Mouse (Mus musculus): ENCODE results near the gene Fam170b.

Fam170b gene

DNA sequence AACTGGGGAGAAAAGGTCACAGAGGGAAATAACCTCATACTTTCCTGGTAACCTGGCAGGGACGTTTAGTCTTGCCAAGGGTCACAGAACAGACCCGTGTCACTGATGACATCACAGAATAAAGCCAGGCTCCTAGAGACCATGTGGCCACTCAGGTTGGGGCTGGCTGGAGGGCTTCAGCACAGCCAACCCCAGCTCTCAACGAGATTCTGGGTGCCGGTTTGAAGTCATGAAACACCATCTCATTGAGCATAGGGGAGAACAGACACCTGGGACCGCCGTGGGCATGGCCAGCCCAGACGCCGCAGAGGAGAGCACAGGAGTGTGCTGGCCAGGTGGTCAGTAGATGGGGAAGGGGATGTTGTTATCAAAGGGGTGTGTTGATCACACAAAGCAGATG is at the start of gene Fam170b:
Fam170b (plus strand) TSS at position 116 of the 400 bp plus-strand sequence.
- no peak for DNase-seq (ENCODE audit: low spot score)

DNA sequence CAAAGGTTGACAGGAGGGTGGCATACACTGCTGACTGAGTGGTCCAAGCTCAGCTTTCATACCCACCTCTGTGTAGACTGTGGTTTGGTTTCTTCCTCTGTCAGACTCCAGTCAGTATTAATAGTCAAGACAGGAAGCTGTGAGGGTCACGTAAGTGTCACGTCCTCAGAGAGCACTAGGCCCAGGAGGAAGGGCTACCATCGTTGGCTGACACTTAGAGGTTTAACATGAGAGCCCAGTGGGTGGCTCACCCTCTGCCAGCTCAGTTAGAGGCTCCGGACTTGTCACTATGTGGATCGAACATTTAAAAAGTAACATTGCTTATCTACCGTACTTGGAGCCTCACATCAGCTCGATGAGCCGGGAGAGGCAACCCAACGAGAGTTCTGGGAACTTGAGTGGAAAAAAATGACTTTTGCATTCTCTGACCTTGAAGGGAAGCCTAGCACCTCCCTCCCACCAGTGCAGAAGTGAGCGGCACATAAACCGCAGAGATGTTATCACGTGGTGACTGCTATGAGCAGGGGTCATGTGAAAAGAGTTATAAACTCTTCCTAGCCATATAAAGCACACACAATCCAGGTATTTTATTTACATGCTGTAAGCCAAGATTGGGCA is 49.5 kb upstream of the Fam170b start:
- no peak for DNase-seq (ENCODE audit: low spot score)

DNA sequence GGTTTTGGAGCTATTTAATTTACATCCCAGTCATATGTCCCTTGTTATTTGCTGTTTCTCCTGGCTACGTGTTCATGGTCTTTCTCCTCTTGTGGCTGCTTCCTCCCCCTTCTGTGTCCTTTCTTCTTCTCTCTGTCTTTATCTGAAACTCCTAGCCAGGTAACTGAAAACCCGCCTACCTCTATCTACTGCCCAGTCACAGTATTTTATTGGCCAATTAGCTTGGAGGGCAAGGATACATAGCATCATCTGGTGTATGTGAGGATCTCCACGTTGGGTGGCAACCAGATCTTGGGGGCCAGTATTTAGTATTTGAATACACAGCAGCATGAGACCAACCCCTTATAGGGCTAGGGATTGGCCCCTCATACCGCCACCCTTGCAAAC is 49.0 kb upstream of the Fam170b start:
- no peak for DNase-seq (ENCODE audit: low spot score)

DNA sequence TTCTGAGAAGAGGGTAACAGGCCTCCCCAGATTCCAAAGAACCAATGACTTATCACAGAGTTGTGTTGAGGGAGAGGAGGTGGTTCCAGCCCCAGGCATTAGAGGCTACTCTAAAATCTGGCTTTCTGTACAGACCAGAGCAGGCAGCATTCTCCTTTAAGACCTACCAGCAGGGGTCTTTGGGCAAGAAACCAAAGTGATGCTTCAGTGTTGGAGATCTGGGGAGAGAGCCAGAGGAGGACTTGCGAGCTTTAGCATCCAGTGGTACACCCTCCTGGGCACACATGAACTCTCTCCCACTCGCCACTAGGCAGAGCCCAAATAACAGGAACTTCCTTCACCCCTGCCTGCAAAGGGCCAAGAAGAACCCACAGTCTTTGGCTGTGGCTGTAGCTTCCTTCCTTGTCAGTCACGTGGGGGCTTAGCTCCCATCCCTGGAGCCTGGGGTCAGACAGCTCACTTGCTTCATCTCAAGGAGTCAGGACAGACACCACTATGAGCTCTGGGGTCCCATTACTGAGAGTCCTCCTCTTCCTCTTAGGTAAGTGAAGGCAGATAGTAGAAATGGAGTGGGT is 48.1 kb upstream of the Fam170b start, which contains the start of gene Tmem273:
Tmem273 (plus strand) TSS at position 408 of the 575 bp plus-strand sequence.
- DNase-seq (ENCODE audit: low spot score) = no peak

DNA sequence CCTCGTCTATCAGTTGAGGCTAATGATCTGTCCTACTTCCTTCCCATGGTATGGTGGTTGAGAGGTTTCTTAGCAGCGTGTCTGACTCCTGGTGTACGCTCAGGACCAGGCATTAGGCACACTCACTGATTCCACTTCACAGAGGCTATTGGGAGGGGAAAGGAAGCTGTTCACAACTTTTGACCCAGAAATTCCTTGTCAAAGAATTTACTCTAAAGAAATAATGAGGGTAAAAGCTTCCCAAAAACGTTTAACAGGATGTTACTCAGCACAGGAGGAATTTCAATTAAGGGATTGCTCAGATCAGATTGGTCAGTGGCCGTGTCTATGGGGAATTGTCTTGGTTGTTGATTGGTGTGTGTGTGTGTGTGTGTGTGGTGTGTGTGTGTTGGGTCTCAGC is 46.1 kb upstream of the Fam170b start:
- DNase-seq (ENCODE audit: low spot score) = no peak

DNA sequence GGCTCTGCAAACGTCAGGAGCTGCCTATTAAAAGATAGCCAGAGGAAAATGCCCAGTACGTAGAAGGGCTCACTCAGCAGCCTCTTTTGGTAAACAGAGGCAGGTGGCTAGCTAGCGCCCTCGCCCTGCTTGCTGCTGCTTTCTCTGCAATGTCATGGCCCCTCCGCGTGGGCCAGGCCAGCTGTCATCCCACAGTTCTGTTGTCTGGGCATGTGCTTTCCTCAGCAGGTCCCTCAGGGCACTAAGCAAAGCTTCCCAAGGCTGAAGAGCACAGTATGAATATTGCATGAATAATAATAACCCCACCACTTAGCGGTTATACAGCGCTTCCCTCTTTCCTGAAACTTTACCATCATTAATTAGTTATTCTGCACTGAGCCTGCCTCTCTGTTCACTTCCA is 37.4 kb upstream of the Fam170b start:
- DNase-seq (ENCODE audit: low spot score) = no peak

DNA sequence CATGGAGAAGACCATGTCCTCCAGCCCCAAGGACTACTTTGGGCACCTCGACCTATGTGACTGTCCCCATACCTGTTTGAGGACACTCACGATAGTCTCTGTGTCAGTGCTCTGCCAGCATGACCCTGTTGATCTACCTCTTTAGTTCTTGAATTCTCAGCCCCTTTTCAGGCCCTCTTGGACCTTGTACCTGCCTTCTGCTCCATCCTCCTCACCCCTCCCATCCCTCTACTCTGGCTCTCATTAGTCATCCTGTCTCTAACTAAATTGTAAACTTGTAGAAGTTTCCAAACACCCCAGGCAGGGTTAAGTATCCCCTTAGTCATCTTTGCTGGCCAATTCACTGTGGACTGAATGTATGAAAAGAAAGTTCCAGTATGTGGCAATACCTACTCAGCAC is 36.0 kb upstream of the Fam170b start:
- DNase-seq (ENCODE audit: low spot score) = no peak

DNA sequence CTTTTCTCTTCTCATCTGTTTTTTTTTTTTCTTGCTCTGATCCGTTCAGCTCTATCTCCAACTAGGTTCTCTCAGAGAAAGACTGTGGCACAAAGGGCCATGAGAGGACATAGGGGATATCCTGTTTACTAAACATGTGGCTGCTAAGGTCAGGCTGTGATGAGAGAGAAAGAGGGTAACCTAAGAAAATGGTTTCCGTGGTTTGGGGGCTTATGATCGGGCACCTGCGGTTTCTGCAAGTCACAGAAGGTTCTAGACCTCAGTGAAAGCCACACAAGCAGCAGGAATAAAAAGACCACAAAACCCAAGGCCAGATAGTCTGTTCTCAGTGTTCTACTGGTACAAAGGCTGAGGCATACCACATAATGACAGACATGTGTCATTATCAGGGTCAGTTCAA is 35.4 kb upstream of the Fam170b start:
- DNase-seq (ENCODE audit: low spot score) = no peak

DNA sequence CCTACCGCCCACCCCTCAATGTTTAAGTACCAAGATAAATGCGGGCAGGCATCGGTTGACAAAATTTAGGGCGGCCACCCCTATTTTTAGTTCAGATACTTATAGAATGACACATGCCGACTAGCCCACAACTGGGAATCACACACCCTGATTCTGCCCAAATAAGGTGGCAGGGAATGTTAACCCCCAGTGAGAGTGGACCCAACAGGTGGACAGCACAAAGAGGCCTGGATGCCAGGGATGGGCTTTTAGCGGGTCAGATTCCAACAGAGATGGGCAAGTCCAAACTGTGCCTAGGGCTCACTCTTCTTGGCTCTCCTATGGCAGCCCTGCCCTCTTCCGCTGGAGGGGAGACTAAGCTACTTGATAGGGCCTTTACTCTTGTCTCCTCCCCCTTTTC is 33.7 kb upstream of the Fam170b start:
- no peak for DNase-seq (ENCODE audit: low spot score)

DNA sequence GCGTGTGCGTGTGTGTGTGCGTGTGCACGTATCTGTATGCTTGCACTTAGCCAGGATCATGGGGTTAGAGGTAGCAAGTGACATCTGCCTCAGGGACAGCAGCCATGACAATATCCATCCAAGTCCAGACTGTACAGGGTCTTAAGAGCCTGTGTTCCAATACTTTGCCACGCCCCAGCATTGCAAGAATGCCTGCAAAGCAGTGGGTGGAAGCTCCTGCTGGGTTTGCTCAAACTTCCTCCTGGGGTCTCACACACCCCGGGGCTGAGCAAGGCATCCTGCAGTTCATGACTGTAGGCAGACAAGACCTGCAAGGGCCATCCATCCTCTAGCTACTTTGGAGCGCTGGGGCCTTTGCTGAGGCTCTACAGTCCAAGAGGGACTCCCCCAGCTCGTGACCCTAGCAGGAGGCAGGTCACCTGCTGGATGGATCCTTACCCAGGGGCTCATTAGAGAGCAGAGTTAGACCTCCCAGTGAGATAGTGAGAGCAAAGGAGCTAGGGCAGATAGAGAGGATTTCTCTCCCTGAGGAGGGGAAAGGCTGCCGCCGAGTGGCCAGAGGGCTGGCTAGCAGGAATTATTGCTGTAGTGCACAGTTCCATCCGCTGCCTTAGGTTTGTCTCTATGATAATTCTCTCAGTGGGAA is 32.6 kb upstream of the Fam170b start:
- no peak for DNase-seq (ENCODE audit: low spot score)

DNA sequence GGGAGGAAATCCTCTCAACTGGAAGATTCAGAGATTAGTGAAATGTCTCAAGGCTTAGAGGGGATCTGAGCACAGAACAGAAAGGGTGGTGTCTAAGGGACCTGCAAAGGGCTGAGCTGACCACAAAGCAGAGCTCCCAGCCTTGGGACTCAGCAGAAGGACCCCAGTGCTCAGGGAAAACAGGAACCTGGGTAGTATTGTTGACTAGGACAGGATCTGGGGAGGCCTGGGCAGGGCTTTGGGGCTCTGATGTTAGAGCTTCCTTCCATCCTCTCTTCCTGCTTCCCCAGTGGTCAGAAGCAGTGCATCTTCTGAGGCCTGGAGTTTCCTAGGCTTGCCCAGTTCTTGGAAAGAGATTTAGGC is 32.1 kb upstream of the Fam170b start:
- no peak for DNase-seq (ENCODE audit: low spot score)

DNA sequence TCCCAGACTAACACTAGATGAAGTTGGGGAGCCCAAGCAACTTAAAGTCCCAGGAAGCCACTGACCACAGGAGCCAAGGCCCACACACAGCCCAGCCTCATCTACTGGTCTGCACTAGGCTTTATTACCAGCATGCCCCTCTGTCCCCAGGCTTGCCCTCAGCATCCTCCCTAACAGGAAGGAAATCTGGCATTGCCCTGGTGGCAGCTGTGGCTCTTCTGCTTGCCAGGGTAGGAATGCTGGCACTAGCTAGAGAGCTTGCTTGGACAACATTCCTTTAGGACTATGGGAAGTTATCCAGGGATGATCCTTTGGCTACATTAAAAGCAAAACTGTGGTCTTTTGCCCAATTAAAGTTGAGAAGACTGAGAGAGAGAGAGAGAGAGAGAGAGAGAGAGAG is 23.7 kb upstream of the Fam170b start:
- DNase-seq (ENCODE audit: low spot score) = no peak

DNA sequence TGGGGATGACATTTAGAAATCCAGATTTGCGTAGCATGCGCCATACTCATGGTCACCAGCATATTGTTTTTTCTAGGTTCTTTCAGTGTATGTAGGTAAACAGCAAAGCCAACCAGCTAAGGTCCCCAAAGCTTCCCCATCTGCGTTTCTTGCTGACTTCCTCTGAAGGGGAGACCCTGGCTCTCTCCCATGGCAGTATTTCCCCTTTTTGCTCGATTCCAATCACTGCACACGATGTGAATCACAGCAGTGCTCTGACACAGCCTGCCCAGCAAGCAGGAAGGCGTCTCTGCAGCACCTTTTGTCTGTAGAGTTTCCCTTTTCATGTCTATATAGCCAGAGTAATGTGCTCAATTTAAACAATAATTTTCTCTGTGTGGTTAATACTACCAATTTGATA is 21.3 kb upstream of the Fam170b start:
- DNase-seq (ENCODE audit: low spot score) = no peak

DNA sequence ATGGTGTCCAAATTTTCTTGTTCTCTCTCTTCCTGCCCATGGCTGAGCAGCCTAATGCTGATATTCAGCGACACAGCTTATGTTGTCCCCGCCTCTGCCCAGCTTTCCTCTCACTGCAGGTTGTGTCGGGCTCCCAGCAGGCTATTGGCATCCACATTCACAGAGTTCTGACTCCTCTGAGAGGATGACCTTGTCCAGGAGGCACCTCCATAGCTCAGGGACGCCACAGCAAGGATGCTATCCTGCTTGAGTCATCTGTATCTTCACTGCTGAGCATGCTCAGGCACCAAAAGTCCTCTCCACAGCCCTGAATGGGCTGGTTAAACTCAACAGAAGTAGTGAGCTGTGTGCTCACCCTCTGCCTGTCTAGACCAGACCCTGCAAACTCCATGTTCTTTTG is 18.8 kb upstream of the Fam170b start:
- no peak for DNase-seq (ENCODE audit: low spot score)

DNA sequence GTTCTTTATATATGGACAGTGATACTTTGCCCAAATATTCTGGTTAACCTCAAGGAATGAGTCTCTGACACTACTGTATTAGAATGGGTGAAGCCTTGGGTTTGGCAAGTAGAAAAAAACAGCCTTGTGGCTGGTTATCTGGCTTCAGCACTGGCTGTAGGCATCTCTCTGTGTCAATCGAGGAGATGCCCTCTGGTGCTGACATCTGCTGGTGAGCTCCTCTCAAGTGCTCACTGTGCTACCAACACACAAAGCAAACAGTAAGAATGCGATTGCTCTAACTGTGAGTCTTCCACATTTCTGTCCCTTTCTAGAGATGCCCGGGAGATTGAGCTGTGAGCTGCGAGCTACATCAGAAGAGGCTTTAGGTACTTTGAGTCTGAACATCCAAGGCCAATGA is 17.2 kb upstream of the Fam170b start:
- no peak for DNase-seq (ENCODE audit: low spot score)

DNA sequence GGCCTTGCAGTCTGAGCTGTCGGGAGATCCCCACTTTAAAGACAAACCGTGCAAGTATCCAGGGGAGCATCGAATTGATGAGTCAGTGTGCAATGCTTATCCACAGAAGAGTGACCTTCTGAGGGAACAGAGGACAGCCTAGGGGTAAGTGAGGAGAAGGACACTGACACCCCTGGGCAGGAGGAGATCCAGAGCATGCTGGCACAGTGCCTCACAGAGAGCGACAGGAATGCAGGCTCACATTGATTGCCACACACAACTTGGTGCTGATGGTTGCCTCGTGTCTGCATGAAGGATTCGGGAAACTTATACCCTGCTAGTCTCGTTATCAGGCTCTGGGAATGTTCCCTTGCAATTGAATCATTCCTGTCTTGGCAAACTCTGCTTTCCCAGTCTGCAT is 16.5 kb upstream of the Fam170b start:
- DNase-seq (ENCODE audit: low spot score) = no peak

DNA sequence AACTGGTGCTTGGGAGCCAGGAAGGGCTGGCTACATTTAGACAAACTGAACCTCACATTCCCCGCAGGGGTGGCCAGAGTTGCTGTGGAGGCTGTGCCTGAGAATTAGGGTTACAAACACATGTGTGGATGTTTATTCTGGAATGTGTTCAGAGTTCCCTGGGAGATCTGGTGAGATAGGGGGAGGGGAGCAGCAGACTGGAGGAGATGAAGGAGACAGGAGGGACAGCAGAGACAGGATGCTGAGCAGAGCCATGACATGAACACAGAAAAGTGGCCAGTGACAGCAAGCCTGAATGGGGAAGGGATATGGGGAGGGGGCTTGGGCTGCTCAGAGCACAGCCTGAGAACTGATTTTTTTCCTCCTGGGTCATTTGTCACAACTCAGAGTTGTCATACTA is 14.5 kb upstream of the Fam170b start:
- no peak for DNase-seq (ENCODE audit: low spot score)

DNA sequence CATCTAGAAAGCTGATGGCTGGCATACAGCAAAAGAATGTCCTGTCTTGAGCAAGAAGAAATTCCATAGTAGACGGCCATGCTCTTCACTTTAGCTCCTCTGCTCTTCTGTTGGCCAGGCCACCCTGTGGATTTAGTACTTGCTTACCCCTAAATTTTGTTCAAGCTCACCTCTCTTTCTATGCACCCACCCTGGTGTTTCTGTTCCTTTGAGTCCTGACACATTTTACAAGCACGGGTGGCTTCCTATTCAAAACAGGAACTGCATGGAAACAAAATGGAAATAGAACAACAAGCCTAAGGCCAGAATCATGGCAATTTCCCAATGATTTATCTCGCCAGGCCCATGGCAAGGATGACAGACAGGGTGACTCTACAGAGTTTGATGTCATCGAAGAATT is 10.9 kb upstream of the Fam170b start:
- DNase-seq (ENCODE audit: low spot score) = no peak

DNA sequence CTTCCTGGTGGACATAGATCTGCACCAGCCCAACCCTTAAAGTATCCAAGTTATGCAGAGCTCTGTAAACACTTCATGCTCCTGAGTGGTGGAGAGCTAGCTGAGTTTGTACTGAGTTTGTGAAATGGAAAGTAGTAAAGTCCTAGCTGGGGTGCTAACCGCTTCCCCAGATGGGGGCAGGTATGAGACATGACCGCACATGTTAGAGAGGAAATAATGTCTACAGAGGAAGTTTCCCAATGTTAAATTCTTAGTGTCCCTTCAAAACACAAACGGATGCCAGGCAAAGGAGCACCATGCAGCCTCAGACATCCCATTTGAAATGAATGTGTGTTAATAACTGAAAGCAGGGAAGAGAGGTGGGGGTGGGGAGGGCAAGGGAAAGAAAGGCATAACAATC is 9.9 kb upstream of the Fam170b start:
- no peak for DNase-seq (ENCODE audit: low spot score)

DNA sequence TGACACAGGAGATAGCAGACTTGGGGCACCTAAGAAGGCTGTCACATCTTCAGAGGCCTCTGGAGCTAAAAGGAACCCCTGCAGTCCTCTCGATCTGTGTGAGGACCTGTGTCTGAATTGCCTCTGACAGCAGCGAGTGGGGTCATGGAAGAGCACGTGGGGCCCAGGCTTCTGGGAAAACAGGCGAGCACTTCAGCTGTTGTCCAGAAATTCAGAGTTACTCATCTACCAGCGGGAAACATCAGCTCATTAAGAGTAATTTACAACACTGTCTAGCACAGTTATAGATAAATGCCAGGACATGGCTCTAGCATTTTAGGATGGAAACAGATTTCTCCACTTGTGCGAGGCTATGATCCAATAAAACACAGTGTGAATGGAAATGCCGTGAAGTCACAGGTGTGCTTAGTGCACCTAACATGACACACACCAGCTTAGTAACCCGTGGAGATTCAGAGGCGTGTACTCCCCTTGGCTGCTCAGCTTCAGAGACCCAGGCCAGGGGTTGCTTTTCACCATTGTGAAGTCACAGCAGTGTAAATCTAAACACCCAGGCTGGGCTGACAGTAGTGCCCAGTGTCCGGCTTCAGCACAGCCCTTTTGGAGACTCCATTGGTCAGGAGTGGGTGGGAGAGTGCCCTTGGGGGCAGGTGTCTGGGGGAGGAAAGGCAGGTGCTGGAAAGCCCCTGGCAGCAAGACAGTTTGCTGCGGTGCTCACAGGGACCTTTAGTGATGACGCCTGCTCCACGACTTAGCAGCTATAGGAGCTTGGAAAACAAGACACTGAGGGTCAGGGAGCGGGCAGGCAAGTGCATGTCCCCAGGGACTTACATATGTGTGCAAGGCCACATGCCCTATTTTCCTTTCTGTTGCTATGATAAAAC is 9.3 kb upstream of the Fam170b start:
- DNase-seq (ENCODE audit: low spot score) = no peak

DNA sequence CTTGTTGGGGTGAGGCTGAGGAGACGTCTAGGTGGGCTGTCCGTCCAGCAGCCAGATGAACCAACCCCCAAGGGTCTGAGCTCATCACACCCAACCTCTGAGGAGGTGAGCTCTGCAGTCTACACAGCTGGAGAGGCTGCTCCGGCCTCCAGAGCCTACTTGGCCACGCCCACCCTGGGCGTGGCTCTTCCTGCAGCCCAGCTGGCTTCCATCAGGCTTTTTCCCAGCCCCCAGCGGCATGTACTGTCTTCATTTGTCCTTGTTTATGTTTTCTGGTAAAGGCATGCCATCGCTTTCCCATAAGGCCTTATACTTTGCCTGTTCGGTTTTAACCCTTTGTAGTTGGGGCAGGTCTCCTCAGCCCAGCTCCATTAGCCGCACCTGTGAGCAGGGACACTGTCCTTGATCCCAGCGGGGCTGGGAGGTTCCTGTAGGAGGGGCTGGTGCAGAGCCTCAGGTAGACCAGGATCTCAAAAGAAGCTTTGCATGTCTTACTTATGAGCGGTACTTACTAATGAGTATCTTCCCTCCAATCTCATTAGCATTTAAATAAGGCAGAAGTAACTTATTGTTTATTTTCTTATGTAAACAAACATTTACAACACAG is 8.2 kb upstream of the Fam170b start:
- no peak for DNase-seq (ENCODE audit: low spot score)

DNA sequence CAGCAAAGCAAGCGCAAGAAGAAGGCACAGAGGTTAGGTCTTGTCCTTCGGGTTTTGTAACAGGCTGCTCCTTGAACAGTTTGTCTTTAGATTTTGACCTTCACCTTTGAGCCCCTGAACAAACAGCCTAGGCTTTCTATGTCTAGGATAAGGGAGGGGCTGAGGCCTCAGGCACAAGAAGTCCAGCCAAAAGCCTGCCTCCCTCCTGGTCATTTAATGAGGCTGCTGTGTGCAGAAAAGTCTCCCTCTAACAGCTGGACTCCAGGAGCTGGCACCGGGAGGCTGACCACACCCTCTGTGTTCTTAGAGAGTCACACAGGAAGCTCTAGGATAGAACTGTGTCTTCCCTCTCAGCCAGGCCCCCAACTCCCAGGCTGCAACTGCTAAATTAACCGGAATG is 6.6 kb upstream of the Fam170b start:
- DNase-seq (ENCODE audit: low spot score) = no peak

All from c-Kit-positive CD71-positive TER-119-positive erythroid progenitor cells, embryonic 14.5 days (primary cell).